In genomic region chr12:77060766-77061561, GRCm38 (mm10) we compare ENCODE assay signal across 8 mouse cellular contexts.
A peak's percentile ranks its signal among the peaks of the same experiment; 100 is the strongest.
DNase-seq lines count a peak whose midpoint lies in the region; ATAC-seq and TF ChIP-seq lines count a peak whose summit lies in the region.

No protein-coding gene starts in this region.

- intact Hi-C loops in heart, postnatal 14 days (cut with DNase I) = no loop called here

- no peak overlapping the region for H3K4me3 ChIP-seq in limb, embryonic 14.5 days (replicated peaks; ENCODE audit: low read length)

- WGBS in limb, embryonic 14.5 days = 84% methylated on average over 9 of the region's 9 CpGs

- H3K36me3 ChIP-seq in limb, embryonic 14.5 days (ENCODE audit: control insufficient read depth, insufficient read depth, low read length) = no peaks in the 10 kb centered on the region

- ATAC-seq in limb, embryonic 14.5 days (ENCODE audit: low FRiP score, low read depth) = no peak
- ATAC-seq in monocyte, adult 5-6 weeks (replicated peaks; ENCODE audit: insufficient number of reproducible peaks, low FRiP score, low TSS enrichment, poor library complexity, severe bottlenecking) = no peak

- H3K27me3 ChIP-seq in limb, embryonic 14.5 days (ENCODE audit: control insufficient read depth, insufficient read depth, low read length) = no peaks in the 10 kb centered on the region

- H3K9me3 ChIP-seq in limb, embryonic 14.5 days (ENCODE audit: control insufficient read depth, low read length) = no peaks in the 10 kb centered on the region

- peak; percentile 52 for DNase-seq in adrenal gland, postnatal 14 days
- DNase-seq in adrenal gland, adult 18-20 months (ENCODE audit: low spot score in 2 of 2) = no peak
- peak; percentile 3 for DNase-seq in NIH3T3 (ENCODE audit: low read depth)
- DNase-seq in heart, postnatal 14 days = peak; percentile 31
- DNase-seq in limb, embryonic 14.5 days (ENCODE audit: low spot score) = no peak
- DNase-seq in thymus, adult 18-20 months = no peak
- no peak for DNase-seq in cerebellum, postnatal 10 days

- no peak overlapping the region for H3K27ac ChIP-seq in limb, embryonic 14.5 days (replicated peaks; ENCODE audit: low read depth, low read length)

- no peak overlapping the region for H3K9ac ChIP-seq in limb, embryonic 14.5 days (ENCODE audit: low read depth, low read length, severe bottlenecking)

- no peak for TF ChIP-seq POLR2A in limb, embryonic 14.5 days (IDR thresholded peaks at IDR 0.05; ENCODE audit: borderline replicate concordance, extremely low read depth, insufficient read depth, insufficient read length)

- no peaks in the 10 kb centered on the region for H3K4me1 ChIP-seq in limb, embryonic 14.5 days (ENCODE audit: control insufficient read depth, insufficient read depth, low read length)

- peak overlapping the region; percentile 30; the same call in 1 of the 2 replicates for H3K4me2 ChIP-seq in limb, embryonic 14.5 days (replicated peaks; ENCODE audit: low read depth, low read length, severe bottlenecking)

Comparison
In these comparisons a context has a peak if more than half of its experiments do, and no peak if none do; other contexts are left out.
1. DNase-seq: peak in adrenal gland, postnatal 14 days (single experiment), NIH3T3 (single experiment) and heart, postnatal 14 days (2 of 2); none in adrenal gland, adult 18-20 months (0 of 2), limb, embryonic 14.5 days (single experiment), thymus, adult 18-20 months (0 of 2) and cerebellum, postnatal 10 days (0 of 2).